Mouse (Mus musculus) bone marrow macrophage, adult 2 months (primary cell): ENCODE data around the gene Aldh9a1. TPM values are rescaled to one million over a fixed set of nuclear protein-coding genes. Genes with fewer than 3 reads are reported as not detected.
A peak's percentile ranks its signal among the peaks of the same experiment; 100 is the strongest.
"Not testable (repeated sequence)": the region's sequence is repeated elsewhere in the genome, so short reads cannot be mapped to it uniquely, and the experiment has no call there.

Source experiments
- H3K27ac ChIP-seq: 2 replicates; pipeline ENCODE4 v1.5.1; 2012; ENCODE audit warnings: low read depth, low read length; ENCODE audit not compliant: insufficient read depth
- H3K4me1 ChIP-seq: 2 replicates; pipeline ENCODE4 v1.6.1; 2012; ENCODE audit warnings: low read length; ENCODE audit not compliant: control insufficient read depth, insufficient read depth
- H3K4me3 ChIP-seq: 2 replicates; pipeline ENCODE4 v1.5.1; 2012; ENCODE audit warnings: mild to moderate bottlenecking, low read length, moderate library complexity; ENCODE audit not compliant: insufficient read depth
- CTCF ChIP-seq: IDR thresholded peaks from 2 replicates; pipeline ENCODE4 v1.5.1; 2012; ENCODE audit warnings: low read depth, mild to moderate bottlenecking, low read length, moderate library complexity
- POLR2A ChIP-seq: IDR thresholded peaks from 2 replicates; pipeline ENCODE4 v1.6.1; 2012; ENCODE audit warnings: mild to moderate bottlenecking, low read depth, low read length, borderline replicate concordance
- polyA plus RNA-seq: library from polyadenylated mRNA; stranded (reverse); fragments of >200 nt; gene quantifications from 2 replicates; pipeline ENCODE4 v1.2.4, GENCODE M21; 2012; ENCODE audit not compliant: missing spikeins, insufficient read depth, insufficient read length

Gene Aldh9a1
- polyA plus RNA-seq, 1 experiment = 94.8 TPM

- TF ChIP-seq CTCF (no peak), POLR2A (no peak)
- peaks cover 19% of the 10 kb centered on the region for H3K4me1 ChIP-seq
- no peak overlapping the region for H3K27ac ChIP-seq
- no peak overlapping the region for H3K4me3 ChIP-seq
These were observed 21.0 kb upstream of the Aldh9a1 start for GRCm38 (mm10) chr1:167328776-167329175.

- TF ChIP-seq CTCF (no peak), POLR2A (no peak)
These were observed 18.7 kb upstream of the Aldh9a1 start for GRCm38 (mm10) chr1:167331106-167331505.

GRCm38 (mm10) chr1:167336398-167336797 is 13.4 kb upstream of the Aldh9a1 start:
- TF ChIP-seq CTCF = no peak
- TF ChIP-seq POLR2A = no peak
- no peak overlapping the region for H3K4me3 ChIP-seq
- H3K4me1 ChIP-seq = peaks cover 50% of the 10 kb centered on the region
- H3K27ac ChIP-seq = peak overlapping the region; percentile 99

More at GRCm38 (mm10) chr1:167331106-167331505, 18.7 kb upstream of the Aldh9a1 start:
- peak overlapping the region; percentile 89 for H3K27ac ChIP-seq
- peak overlapping the region; percentile 13 for H3K4me3 ChIP-seq
- H3K4me1 ChIP-seq = peaks cover 27% of the 10 kb centered on the region

- no peak for TF ChIP-seq POLR2A
- peak; percentile 99 for TF ChIP-seq CTCF
- H3K4me1 ChIP-seq = peaks cover 50% of the 10 kb centered on the region
- no peak overlapping the region for H3K4me3 ChIP-seq
- peak overlapping the region; percentile 99 for H3K27ac ChIP-seq
These were observed 12.2 kb upstream of the Aldh9a1 start for GRCm38 (mm10) chr1:167337463-167338095.

- no peak overlapping the region for H3K4me3 ChIP-seq
- TF ChIP-seq CTCF = no peak
- no peak for TF ChIP-seq POLR2A
- peaks cover 50% of the 10 kb centered on the region for H3K4me1 ChIP-seq
- H3K27ac ChIP-seq = peak overlapping the region; percentile 72
These were observed 10.5 kb upstream of the Aldh9a1 start for GRCm38 (mm10) chr1:167339177-167339781.

- no peak for TF ChIP-seq CTCF
- no peak for TF ChIP-seq POLR2A
- Histone ChIP-seq H3K27ac (peak overlapping the region; percentile 61), H3K4me3 (no peak overlapping the region), H3K4me1 (peaks cover 47% of the 10 kb centered on the region)
These were observed 9.5 kb upstream of the Aldh9a1 start for GRCm38 (mm10) chr1:167340111-167340787.

- no peak for TF ChIP-seq POLR2A
- no peak for TF ChIP-seq CTCF
- Histone ChIP-seq H3K4me3 (no peak overlapping the region), H3K27ac (no peak overlapping the region), H3K4me1 (peaks cover 42% of the 10 kb centered on the region)
These were observed 8.8 kb upstream of the Aldh9a1 start for GRCm38 (mm10) chr1:167340910-167341528.

GRCm38 (mm10) chr1:167342831-167343230 is 7.0 kb upstream of the Aldh9a1 start:
- Histone ChIP-seq H3K4me1 (peaks cover 33% of the 10 kb centered on the region), H3K4me3 (no peak overlapping the region)
- TF ChIP-seq CTCF (no peak), POLR2A (no peak)

GRCm38 (mm10) chr1:167345994-167346520 is 3.7 kb upstream of the Aldh9a1 start:
- not testable (repeated sequence) for H3K27ac ChIP-seq, H3K4me3 ChIP-seq
- H3K4me1 ChIP-seq = peaks cover 13% of the 10 kb centered on the region

More at GRCm38 (mm10) chr1:167342831-167343230, 7.0 kb upstream of the Aldh9a1 start:
- no peak overlapping the region for H3K27ac ChIP-seq

GRCm38 (mm10) chr1:167349206-167349605 is 585 bp upstream of the Aldh9a1 start:
- not testable (repeated sequence) for H3K4me1 ChIP-seq
- peak overlapping the region; percentile 95; the same call in 1 of the 2 replicates for H3K4me3 ChIP-seq
- peak overlapping the region; percentile 3; the same call in 1 of the 2 replicates for H3K27ac ChIP-seq
